Mouse (Mus musculus) gastrocnemius, postnatal 25 days (tissue): ENCODE measurements at regions not wholly inside any gene's neighbourhood (a gene's known extent, or its start where the extent isn't known, plus 50 kb on each side); places are given as distances from the start of the nearest gene placed in this dataset.
"Not testable (repeated sequence)": the region's sequence is repeated elsewhere in the genome, so short reads cannot be mapped to it uniquely, and the experiment has no call there.

Experiments
- DNase-seq: peaks from one replicate; pipeline ENCODE4 v3.0.0; 2022

DNA sequence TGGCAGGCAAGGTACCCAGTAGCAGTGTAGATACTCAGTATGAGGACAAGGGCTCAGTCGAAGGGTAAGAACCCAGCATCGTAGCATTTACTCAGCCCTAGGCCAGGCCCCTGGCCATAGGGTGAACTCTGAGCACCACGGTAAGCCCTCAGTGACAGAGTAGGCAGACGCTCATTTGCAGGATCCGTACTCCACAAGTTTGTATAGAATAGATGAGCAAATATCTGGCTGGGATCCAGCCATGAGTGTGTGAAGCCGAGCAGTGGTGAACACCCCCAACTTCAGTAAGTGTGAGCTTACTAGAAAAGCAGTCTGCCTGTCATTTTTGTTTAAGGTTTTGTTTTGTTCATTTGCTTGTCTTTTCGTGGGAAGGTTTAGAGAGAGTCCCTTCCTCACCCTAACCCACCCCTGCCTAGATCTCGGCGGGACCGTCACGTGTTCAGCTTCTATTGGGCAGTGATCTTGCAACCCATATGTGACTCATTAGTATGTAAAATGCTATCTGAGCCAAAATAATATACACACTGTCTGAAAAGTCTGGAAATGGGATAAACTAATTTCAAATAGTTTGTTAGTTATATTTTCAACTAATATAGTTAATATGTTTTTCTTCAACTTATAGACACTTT, 76.3 kb downstream of the Gm5447 start:
- DNase-seq, result no peak

DNA sequence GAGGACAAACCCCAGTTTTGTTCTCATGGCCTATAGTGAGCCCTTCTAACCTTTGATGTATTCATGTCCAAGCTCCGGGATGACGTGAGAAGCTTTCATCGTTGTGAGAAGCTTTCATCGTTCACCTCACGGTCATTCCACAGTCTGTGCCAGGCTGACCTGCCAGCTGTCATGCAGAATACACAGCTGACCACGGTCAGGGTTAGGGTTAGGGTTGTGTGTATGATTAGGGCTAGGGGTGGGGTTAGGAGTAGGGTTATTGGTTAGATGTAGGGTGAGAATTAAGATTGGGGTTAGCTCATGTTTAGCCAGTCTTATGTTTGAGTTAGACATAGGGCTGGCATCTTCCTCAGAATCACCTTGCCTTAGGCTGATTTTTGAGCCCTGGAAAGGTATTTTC, 77.6 kb downstream of the Gm5447 start:
- DNase-seq, result not testable (repeated sequence)

DNA sequence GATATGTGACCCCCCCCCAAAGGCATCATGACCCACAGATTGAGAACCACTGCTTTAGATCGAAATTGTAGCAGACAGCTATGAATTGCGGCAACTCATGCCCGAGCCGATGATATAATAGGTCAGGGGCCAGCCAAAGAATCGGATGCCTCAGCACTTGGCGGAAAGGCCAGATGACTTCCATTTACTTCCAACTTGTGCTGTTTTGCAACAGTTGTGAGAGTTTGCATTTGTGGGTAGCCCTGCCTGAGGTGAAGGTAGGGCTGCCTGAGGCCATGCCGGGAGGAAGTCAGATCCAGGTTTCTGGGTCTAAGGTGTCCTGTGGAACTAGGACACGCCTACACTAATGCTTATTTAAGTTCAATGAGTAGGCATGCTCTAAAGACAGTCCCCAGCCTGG, 80.4 kb downstream of the Gm5447 start:
- DNase-seq, result no peak

DNA sequence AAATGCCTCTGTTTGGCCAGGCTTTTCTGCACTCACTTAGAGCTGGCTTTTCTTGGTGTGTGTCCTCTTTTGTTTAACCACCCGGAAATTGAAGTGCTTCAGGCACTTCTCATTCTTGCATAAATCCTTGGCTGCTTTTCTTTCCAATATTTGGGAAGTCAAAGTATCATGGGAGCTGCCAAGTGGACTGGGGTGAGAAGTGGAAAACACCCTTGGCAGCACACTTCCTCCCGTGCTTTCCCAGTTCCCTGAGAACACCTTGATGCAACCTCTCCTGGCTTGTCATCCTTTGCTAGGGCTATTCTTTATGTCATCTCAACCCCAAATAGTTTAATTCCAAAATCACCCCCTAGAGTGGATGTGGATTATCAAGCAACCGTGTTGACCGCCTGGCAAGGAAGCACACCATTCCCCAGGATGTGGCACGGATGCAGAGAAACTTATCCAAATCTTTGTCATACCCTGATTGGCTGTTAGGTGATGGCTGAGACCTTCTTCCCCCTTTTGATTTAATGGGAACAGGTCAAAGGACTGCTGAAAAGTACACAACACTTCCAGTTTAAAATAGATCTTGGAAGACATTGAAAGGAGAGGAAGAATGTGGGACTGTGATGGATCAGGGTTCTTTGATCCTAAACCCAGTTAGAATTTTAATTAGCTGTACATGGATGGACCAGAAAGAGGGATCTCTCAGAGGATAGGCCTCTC, 81.5 kb downstream of the Gm5447 start:
- DNase-seq, result no peak

DNA sequence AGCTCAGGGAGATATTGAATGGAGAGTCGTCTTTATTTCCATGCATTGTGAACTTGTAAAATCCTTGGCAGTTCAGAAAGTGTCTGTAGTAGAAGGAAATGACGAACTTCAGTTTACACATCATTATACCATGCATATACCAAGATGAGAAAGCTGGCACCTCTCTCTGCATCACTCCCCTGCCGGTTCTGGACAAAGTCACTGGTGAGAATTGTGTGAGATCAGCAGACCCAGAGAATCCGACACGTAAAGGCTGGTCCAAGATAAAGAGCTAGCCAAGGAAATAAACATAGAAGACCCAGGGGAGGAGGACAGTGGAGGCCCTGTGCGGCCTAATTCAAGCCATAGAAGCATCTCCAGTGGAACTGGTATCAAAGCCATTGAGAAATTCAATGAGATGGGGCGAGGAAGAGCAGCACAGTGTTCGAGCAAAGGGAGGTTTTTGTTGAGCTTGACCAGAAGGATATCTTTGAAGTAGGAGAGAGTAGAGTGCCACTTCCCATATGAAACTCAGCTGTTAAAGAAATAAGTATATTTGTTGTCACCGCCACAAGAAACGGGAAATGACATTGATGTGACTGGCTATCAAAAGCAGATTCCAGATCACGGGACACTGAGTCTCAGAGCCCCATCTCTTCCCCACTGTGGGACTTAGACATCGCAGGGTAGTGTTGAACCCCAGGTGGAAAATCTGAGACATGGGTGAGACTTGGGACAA, 82.3 kb downstream of the Gm5447 start:
- no peak for DNase-seq

DNA sequence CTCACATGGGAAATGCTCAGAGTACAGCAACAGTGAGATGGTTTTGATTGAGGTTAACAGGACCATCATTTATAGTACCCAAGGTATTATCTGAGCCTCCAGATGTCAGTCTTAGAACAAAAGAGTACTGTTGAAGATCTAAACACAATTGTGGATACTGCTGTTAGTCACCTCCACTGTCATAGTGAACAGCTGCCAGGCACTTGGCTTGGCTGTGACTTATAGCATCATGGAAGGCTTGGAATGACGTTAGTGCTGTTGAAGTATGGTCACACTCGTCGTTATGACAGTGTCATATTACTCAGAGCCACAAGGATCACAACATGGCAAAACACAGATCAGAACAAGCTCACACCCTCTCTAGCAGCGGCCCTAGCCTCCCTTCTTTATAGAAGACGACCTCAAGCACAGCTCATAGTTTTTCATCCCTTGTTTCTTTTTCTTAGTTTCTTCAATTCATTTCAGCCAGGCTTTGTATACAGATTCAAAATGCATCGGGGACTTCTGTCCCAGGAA, 87.0 kb downstream of the Gm5447 start:
- no peak for DNase-seq

DNA sequence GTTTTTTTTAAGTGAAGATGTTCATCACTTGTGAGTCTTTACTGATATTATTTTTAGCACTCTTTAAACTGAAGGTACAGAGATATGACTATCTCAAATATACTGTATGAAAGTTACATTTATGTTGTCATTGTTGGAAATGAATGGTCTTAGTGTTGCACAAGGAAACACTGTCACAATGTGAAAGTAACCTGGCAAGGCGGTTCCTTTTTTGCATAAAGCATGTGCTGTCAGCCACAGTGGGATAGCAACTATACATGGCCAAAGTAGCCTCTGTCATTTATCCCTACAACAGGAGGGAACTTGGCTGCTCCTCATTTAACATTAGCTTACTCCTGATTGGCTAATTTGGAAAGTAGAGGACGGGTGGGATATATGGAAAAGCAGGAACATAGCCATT, 94.3 kb downstream of the Gm5447 start:
- no peak for DNase-seq

DNA sequence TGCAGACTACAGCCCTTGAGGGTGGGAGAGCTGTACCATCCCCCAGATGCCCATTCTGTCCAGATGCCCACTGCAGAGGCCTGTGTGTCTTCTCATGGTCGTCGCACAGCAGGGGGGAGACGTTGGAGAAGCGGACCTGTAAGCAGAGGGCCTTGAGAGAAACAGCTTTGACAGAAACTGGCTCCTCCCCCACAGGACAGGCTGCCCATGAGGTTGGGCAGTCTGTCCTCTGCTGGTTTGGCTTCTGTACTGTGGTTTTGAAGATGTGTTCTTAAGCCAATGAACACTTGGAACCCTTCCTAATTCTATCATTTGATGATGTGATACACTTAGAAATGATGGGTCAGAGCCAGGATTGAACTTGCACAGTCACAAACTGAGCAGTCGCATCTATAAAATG, 102.5 kb downstream of the Gm5447 start:
- DNase-seq, result no peak

DNA sequence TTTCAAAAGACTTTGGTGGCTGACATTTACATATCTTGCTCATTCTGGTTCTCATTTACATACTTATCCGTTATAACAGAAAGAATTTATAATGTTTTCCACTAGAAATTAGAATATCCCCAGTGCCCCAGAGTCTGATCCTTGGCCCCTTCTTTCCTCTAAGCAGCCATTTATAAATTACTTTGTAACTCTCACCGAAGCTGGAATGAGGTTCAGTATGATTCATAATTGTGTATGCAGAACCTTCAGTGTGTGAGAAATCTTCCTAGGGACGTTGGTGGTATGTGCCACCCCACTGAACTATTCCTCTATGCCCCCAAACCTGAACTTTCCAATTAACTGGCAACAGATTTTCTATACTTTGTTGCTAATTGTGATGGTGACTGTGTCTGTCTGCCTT, 104.7 kb downstream of the Gm5447 start:
- no peak for DNase-seq

DNA sequence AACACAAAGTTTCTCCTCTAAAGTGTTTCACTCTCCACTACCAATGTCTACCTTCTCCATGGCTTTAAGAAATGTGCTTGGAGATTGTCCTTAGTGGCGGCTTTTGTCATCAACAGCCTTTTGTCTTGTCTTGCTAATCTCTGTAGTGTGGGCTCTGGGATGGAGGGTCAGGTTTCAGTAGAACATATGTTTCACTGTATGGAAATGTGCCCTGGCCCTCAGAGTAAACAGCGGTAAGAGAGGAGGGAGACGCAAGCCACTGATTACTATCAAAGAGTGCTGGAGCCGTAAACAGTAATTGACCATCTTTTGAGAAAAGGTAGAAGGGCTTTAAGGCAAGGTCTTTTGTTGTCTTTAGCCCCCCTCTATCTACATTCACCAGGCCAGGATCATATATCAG, 106.2 kb downstream of the Gm5447 start:
- no peak for DNase-seq

DNA sequence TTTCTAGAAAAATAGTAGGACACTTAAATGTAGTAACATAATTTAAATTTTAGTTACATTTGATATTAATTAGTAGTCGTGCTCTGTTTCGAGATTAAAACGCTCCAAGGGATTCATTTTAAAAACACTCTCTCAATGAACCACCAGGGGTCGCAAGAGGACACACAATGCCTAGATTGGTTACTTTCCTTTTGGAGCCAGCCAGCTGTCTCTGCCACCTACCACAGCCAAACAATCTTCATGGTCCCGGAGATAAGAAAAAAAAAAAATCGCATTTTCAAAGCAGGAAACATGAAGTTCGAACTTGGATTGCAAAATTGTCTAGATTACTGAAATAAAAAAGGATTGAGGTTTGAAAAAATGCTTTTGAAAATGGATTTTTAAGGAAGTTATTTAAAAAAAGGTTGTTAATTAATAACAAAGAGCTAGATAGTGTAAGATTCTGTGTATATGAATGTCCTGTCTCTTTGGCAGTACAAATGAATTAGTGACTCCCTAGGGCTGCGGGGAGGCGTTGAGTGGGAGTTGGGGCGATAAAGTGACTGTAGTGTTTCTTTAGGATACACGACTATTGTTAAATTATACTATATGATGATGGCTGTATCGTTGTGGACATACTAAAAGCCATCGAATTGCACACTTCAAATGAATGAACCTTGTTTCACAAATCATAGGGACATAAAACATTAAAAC, 108.6 kb downstream of the Gm5447 start:
- no peak for DNase-seq

DNA sequence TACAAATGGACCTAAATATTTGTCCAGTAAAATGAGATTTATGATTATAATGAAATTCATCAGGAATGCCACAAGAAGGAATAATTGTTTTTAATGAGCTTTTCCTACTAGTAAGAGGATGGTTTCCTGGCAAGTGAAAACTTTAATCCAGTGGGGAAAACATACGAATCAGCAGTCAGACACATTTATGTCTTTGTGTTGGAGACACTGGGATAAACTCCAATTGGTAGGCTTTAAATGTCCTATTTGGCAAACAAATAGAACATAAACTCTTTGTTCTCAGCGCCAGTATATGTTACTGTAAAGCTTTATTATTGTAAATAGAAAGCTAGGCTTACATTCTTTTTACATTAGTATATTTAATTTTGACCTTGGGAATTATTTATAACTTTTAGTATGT, 127.0 kb downstream of the Gm5447 start:
- DNase-seq, result no peak

DNA sequence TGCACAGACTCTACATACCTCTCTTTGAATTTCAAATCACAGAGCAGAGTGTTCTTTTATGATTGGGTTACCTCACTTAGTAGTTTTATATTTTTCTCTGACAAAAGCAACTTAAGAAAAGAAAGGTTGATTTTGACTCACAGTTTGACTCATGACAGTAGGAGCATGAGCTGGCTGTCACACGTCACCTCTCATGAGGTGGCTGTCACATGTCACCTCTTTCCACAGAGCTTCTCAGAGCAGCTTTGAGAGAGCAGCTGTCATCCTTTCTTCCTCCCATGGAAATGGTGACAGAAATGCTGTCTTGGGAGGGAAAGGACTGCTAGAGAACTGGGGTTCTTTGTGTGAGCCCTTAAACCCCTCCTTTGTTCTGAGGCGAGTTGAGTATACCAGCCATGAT, 133.4 kb downstream of the Gm5447 start:
- DNase-seq, result no peak

DNA sequence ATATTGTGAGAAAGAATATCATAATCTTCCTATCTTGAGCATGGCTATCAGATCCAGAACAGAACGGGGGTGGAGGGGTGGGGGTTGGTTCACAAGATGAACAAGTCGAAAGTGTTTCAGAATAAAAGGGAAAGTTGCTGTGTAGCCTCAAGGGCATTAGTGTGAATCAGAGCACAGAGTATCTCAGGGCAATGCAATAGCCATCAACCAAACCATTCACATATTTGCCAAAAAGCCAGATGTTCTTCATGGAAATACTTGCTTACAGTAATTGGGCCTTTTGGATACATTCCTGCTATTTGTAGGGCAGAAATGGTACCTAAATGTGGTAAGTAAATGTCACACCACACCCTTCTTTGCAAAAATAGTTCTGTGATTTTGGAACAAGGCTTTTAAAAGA, 135.2 kb downstream of the Gm5447 start:
- DNase-seq, result no peak

DNA sequence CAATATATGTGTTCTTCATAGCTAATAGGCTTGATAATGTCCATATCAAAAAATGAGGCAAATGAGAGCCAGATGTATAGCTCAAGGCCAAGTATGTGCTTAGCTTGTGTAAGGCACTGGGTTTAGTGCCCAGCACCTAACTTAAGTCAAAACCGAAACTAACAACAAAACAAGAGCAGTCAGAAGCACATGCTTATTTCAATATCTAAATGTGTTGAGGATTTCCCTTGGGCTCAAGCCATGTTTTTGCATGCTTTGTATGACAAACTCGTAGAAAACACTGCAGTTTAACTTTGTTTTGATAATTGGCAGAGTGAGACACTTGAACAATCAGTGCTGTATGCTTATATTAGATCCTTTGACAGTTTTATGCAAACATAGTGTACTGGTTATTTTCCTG, 148.7 kb downstream of the Gm5447 start:
- no peak for DNase-seq

DNA sequence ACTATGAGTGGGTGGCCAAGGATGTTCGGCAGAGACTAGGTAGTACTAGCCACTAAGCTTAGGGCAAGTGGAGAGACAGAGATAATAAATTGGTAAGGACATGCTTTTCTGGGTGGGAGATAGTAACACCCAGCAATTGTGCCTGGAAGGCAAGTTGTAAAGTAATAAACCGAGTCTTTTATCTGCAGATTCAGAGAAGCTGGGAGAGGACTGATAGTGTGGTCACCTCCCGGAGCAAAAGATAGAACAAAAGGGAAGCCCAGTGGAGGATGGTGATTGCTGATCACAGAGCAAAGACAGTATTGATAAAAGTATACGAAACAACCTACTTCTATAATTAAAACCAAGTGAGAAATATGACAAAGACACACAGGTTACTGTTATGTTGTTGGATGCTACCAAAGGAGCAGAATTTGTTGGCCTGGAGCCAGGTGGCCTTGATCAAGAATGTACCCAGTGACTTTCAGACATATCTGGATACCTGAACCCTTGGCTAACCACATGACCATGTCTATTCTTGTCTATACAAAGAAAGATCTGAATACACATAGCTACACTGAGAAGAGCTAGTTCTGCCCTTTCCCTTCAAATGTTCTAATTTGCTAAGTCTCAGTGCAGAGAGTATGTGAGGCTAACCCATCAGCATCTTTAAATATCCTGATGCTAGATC, 150.7 kb downstream of the Gm5447 start:
- no peak for DNase-seq

DNA sequence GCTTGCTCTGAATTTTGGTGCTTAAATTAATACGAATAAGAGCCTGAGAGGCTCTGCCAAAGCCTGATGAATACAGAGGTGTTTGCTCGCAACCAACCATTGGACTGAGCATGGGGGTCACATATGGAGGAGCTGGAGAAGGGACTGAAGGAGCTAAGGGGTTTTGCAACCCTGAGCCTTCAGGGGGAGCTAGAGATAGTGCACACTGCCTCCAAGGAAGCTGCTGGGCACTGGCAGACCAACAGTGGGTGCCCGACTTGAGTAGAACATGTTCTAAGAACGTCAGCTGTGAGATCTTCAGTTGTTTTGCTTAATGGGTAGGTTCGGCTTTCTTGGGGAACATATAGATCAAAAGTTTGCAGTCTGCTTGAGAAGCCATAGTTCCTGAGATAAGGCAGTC, 158.5 kb downstream of the Gm5447 start:
- no peak for DNase-seq

DNA sequence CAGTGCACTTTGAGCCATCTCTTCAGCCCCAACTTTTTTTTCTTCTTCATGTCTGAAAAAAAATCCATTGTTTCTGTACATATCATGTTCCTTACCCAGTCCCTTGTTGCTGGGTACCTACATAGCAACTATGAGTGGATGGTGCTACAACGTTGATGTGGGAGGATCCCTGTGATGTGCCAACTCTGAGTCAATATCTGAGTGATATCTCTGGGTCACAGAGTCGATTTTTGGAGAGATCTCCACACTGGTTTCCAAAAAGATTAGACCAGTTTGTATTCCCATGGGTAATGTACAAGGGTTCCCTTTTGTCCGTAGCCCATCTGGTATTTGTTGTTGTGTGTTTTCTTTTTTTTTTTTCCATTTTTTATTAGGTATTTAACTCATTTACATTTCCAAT, 165.7 kb downstream of the Gm5447 start:
- DNase-seq, result no peak

DNA sequence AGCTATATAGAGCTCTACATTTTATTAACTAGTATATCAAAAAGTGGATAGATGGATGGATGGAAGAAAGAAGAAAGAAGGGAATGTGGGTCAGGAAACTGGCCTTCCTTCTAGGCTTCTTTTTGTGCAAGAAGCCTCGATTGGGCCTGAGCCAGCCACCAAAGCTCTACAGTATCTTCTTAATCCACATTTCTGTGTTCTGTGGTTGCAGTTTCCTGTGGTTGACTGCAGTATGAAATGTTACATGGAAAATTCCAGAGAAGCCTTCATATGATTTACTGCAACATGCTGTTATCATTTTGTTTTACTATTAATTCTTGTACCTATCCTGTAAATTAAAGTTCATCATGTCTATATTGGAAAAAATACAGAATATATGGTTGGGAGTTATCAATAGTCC, 173.3 kb downstream of the Gm5447 start:
- DNase-seq, result no peak

DNA sequence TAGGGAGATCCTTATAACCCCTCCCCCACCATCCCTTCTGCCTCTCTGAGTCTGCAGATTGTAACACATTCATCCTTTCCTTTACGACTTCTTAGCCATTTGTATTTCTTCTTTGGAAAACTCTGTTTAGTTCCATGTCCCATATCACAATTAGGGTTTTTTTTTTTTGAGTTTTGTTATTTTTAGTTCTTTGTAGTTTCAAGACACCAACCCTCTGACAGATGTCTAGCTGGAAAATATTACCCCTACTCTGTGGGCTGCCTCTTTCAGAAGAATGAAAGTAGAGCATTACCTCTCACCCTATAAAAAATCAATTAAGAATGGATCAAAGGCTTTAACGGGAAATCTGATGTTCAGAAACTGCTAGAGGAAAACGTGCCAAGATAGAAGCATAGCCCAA, 180.1 kb downstream of the Gm5447 start:
- no peak for DNase-seq

DNA sequence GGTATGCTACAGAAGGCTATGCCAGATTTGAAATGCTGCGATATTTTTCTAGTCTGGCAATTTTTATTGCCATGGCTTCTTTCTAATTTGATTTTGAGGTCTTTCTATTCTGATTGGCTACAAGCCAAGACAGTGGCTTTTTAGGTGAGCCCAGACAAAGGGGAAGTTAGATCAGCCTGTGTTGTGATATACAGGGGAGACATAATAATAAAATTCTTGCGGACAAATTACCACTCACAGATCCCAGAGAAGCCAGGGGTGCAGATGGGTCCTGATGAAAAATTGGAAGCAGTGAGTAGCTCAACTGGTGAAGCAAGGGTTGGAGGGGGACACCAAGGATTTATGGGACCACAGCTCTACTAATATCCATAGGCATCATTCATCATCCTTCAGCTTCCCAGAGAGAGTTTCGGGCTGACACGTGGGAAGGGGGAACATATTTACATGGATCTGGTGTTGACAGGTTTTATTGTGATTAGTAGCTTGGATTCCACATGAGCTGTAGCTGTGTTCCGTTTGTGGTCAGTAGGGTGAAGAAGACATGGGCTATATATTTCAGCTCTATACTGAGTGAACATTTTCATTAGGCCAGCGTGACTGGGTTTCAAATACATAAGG, 190.0 kb downstream of the Gm5447 start:
- DNase-seq, result no peak

DNA sequence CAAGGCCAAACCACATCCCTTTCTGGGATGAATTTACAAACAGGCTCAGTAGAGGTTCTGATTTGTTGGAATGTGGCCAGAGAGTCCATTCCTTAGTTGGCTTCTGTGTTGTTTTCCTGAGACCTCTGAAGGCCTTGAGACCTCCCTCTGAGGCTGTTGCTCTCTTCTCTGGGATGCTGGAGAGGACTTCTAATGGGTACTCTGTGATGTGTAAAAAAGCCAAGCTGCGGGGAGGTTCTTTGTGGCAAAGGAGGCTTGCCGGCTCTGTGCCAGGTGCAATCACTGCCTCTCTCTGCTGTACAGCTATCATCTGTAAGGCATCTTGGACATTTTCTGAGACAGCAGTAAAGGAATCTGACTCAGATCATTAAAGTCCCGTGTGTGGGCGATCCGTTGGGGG, 192.3 kb downstream of the Gm5447 start:
- no peak for DNase-seq
